Mouse (Mus musculus): ENCODE measurements at regions not wholly inside any gene's neighbourhood (a gene's known extent, or its start where the extent isn't known, plus 50 kb on each side); places are given as distances from the start of the nearest gene placed in this dataset.

DNA sequence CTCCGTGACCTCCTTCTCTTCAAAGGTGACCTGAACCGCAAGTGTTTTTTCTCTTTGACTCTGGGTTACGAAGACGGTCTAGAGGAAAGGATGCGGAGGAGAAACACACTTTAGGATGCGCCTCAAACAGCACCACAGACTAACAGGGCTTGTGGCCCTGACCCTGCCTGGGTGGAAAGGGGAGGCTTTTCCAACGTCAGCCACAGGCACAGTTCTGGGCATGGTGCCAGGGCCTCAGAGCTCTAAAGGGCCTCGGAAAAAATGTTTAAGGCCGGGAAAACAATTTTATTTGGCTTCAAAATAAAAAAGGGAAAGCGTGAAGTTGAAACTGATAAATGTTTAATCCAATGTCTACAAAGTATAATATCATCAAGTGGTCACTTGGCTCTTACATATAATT lies 323.6 kb downstream of the Matn1 start:
- no peaks in the 10 kb centered on the region for H3K27me3 ChIP-seq (ENCODE audit: control insufficient read depth, insufficient read depth, low read length)
- H3K4me3 ChIP-seq (ENCODE audit: control insufficient read depth, low read depth, low read length) = no peak overlapping the region
- no peak overlapping the region for H3K27ac ChIP-seq (ENCODE audit: control insufficient read depth, insufficient read depth, low read depth, low read length)
- H3K4me1 ChIP-seq (ENCODE audit: control insufficient read depth, insufficient read depth, low read length) = peaks cover 8% of the 10 kb centered on the region
- no peaks in the 10 kb centered on the region for H3K36me3 ChIP-seq (ENCODE audit: control insufficient read depth, insufficient read depth, low read length)
- no peak for TF ChIP-seq CTCF (IDR thresholded peaks at IDR 0.05; ENCODE audit: control insufficient read depth, insufficient read depth, insufficient replicate concordance, low read depth, low read length)
- no peak for TF ChIP-seq POLR2A (IDR thresholded peaks at IDR 0.05; ENCODE audit: control insufficient read depth, low read depth, low read length)

DNA sequence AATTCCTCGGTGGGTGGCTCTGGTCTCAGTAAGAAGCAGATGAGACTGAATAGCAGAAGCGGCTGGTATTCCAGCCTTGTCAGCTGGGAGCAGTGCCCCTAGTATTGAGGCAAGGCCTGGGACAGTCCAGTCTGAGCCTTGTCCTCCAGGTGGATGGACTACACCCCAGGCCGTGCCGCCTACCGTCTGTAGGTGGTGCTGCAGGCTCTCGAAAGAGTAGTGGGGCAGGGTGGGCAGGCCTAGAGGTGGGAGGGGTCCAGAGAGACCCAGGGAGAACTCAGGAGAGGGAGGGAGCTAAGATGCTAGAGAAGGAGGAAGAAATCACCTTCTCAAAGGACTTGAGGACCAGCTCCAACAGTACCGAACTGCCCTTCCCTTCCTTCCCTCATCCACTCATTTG lies 326.0 kb downstream of the Matn1 start:
- Histone ChIP-seq H3K27ac (ENCODE audit: control insufficient read depth, insufficient read depth, low read depth, low read length) (no peak overlapping the region), H3K27me3 (ENCODE audit: control insufficient read depth, insufficient read depth, low read length) (no peaks in the 10 kb centered on the region), H3K4me3 (ENCODE audit: control insufficient read depth, low read depth, low read length) (no peak overlapping the region), H3K36me3 (ENCODE audit: control insufficient read depth, insufficient read depth, low read length) (no peaks in the 10 kb centered on the region), H3K4me1 (ENCODE audit: control insufficient read depth, insufficient read depth, low read length) (peaks cover 9% of the 10 kb centered on the region)
- TF ChIP-seq POLR2A (IDR thresholded peaks at IDR 0.05; ENCODE audit: control insufficient read depth, low read depth, low read length) (no peak), CTCF (IDR thresholded peaks at IDR 0.05; ENCODE audit: control insufficient read depth, insufficient read depth, insufficient replicate concordance, low read depth, low read length) (peak; percentile 56; the same call in 1 of the 2 replicates)

DNA sequence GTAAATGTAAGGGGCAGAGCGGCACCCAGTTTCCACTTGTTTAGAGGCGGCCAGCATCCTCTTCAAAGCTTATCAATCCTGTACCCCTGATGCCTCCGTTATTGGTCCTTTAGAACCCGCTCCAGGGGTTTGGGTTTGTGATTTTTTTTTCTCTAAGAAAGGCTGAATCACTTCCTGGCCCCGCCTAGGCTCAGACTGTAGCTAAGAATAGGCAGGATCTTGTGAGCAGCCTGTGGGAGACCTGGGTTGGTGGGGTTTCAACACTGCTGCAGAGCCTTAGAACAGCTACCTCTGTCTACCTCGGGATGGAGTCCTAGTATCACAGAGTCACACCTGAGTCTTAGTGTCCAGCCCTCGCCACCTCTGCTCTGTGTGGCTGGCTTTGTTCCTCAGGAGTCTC lies 327.9 kb downstream of the Matn1 start:
- Histone ChIP-seq H3K4me1 (ENCODE audit: control insufficient read depth, insufficient read depth, low read length) (peaks cover 11% of the 10 kb centered on the region), H3K27me3 (ENCODE audit: control insufficient read depth, insufficient read depth, low read length) (no peaks in the 10 kb centered on the region), H3K36me3 (ENCODE audit: control insufficient read depth, insufficient read depth, low read length) (no peaks in the 10 kb centered on the region), H3K27ac (ENCODE audit: control insufficient read depth, insufficient read depth, low read depth, low read length) (peak overlapping the region; percentile 1; the same call in 1 of the 2 replicates), H3K4me3 (ENCODE audit: control insufficient read depth, low read depth, low read length) (no peak overlapping the region)
- TF ChIP-seq CTCF (IDR thresholded peaks at IDR 0.05; ENCODE audit: control insufficient read depth, insufficient read depth, insufficient replicate concordance, low read depth, low read length) (no peak), POLR2A (IDR thresholded peaks at IDR 0.05; ENCODE audit: control insufficient read depth, low read depth, low read length) (no peak)

DNA sequence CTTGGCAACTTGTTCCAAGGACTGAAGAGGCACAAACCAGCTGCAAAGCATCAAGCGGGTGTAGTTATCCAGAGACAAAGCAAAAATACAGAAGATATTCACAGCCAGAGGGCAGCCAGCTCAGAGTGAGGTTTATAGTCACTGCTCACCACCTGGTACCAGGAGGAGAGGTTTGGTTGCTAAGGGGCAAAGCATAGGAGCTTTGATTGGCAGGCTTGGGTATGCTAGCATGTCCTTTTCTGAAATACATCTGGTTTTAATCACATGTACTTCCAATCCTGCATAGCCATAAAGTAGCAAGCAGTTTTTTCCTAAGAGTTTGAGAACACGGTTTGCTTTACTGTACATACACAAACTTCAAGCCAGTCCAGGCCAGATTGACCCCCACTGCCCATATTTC lies 349.4 kb downstream of the Matn1 start:
- no peaks in the 10 kb centered on the region for H3K36me3 ChIP-seq (ENCODE audit: control insufficient read depth, insufficient read depth, low read length)
- H3K27me3 ChIP-seq (ENCODE audit: control insufficient read depth, insufficient read depth, low read length) = no peaks in the 10 kb centered on the region
- no peaks in the 10 kb centered on the region; the same call in 1 of the 2 replicates for H3K4me1 ChIP-seq (ENCODE audit: control insufficient read depth, insufficient read depth, low read length)
- H3K4me3 ChIP-seq (ENCODE audit: control insufficient read depth, low read depth, low read length) = no peak overlapping the region
- no peak overlapping the region for H3K27ac ChIP-seq (ENCODE audit: control insufficient read depth, insufficient read depth, low read depth, low read length)
- no peak for TF ChIP-seq CTCF (IDR thresholded peaks at IDR 0.05; ENCODE audit: control insufficient read depth, insufficient read depth, insufficient replicate concordance, low read depth, low read length)
- TF ChIP-seq POLR2A (IDR thresholded peaks at IDR 0.05; ENCODE audit: control insufficient read depth, low read depth, low read length) = no peak

DNA sequence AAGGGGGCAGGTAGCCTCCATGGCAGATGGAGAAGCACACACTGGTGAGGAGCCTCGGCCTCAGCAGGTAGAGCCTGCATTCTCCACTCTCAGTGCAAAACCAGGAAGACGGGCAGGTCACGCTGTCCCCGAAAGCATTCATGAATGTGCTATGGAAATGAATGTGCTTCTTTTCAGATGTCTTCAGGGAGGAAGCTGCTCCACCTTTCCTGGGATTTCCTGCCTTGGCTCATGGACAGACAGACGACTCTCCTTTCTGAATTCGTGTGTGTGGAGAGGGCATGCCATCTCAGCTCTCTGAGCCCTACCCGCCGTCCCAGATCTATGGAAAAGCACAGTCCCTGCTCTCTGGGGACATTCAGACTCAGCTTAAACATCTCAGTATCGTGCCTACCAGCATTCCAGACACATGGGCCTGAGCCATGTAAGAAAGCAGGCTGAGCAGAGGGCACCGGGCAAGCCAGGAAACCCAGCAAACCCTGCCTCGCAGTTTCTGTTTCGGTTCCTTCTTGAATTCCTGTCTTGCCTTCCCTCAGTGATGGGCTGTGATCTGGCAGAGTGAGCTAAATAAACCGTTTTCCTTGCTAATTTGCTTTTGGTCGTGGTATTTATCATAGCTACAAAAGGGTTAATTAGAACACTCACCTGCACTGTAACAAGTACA lies 354.0 kb downstream of the Matn1 start:
- Histone ChIP-seq H3K27me3 (ENCODE audit: control insufficient read depth, insufficient read depth, low read length) (no peaks in the 10 kb centered on the region), H3K4me1 (ENCODE audit: control insufficient read depth, insufficient read depth, low read length) (no peaks in the 10 kb centered on the region; the same call in 1 of the 2 replicates), H3K4me3 (ENCODE audit: control insufficient read depth, low read depth, low read length) (no peak overlapping the region), H3K36me3 (ENCODE audit: control insufficient read depth, insufficient read depth, low read length) (no peaks in the 10 kb centered on the region), H3K27ac (ENCODE audit: control insufficient read depth, insufficient read depth, low read depth, low read length) (no peak overlapping the region)
- TF ChIP-seq CTCF (IDR thresholded peaks at IDR 0.05; ENCODE audit: control insufficient read depth, insufficient read depth, insufficient replicate concordance, low read depth, low read length) (no peak), POLR2A (IDR thresholded peaks at IDR 0.05; ENCODE audit: control insufficient read depth, low read depth, low read length) (no peak)

DNA sequence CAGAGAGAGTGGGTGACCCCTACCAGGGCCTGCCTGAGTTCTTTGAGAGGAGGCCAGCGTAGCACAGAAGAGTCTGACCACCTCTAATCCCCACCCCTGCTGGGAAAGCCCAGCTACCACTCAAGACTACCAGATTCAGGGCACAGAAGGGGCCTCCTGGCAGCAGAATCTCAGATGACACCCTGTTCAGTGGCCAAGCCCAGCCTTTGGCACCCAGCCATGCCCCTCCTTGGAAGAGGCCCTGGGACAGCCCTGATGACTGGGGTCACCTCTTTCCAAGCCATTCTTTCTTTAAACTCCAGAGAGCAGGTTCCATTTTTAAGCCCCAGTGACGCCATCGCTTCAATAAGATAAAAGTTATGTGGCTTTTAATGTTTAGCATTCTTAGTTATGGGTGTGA lies 359.8 kb downstream of the Matn1 start:
- Histone ChIP-seq H3K4me1 (ENCODE audit: control insufficient read depth, insufficient read depth, low read length) (no peaks in the 10 kb centered on the region), H3K27me3 (ENCODE audit: control insufficient read depth, insufficient read depth, low read length) (no peaks in the 10 kb centered on the region), H3K27ac (ENCODE audit: control insufficient read depth, insufficient read depth, low read depth, low read length) (no peak overlapping the region), H3K4me3 (ENCODE audit: control insufficient read depth, low read depth, low read length) (no peak overlapping the region), H3K36me3 (ENCODE audit: control insufficient read depth, insufficient read depth, low read length) (no peaks in the 10 kb centered on the region)
- TF ChIP-seq POLR2A (IDR thresholded peaks at IDR 0.05; ENCODE audit: control insufficient read depth, low read depth, low read length) (no peak), CTCF (IDR thresholded peaks at IDR 0.05; ENCODE audit: control insufficient read depth, insufficient read depth, insufficient replicate concordance, low read depth, low read length) (no peak)

DNA sequence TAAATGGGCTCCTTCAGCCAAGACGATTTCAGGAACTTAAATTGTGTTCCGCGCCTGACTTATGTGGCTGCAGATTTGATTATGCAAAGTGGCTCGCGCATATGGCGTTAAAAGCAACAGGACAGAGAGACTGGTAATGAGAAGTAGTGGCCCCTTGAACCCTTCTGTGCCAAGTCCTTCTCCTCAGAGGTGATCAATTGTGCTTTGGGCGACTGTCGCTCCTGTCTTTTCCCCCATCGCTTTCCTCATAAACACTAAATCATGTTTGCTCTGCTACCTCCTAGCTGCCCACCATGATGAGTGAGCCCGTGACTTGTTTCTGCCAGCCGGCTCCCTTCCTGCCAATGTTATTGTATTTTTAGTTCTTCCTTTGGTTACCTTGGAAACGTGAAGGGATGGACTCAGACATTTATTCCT lies 360.2 kb downstream of the Matn1 start:
- Histone ChIP-seq H3K27ac (ENCODE audit: control insufficient read depth, insufficient read depth, low read depth, low read length) (no peak overlapping the region), H3K4me3 (ENCODE audit: control insufficient read depth, low read depth, low read length) (no peak overlapping the region), H3K36me3 (ENCODE audit: control insufficient read depth, insufficient read depth, low read length) (no peaks in the 10 kb centered on the region), H3K27me3 (ENCODE audit: control insufficient read depth, insufficient read depth, low read length) (no peaks in the 10 kb centered on the region), H3K4me1 (ENCODE audit: control insufficient read depth, insufficient read depth, low read length) (no peaks in the 10 kb centered on the region)
- TF ChIP-seq CTCF (IDR thresholded peaks at IDR 0.05; ENCODE audit: control insufficient read depth, insufficient read depth, insufficient replicate concordance, low read depth, low read length) (no peak), POLR2A (IDR thresholded peaks at IDR 0.05; ENCODE audit: control insufficient read depth, low read depth, low read length) (no peak)

Data from testis, adult 2 months (tissue).